Mouse (Mus musculus) MEL (cell line): ENCODE data around the gene Plin4. TPM values are rescaled to one million over a fixed set of nuclear protein-coding genes. Genes with fewer than 3 reads are reported as not detected.

Experiments used
- DNase-seq: peaks from one replicate; pipeline ENCODE4 v3.0.0; 2011; ENCODE audit warnings: low read depth, low spot score
- H3K27ac ChIP-seq: 2 replicates; pipeline ENCODE4 v1.5.1; 2012; ENCODE audit warnings: low read depth, mild to moderate bottlenecking, control low read depth, low read length, moderate library complexity; ENCODE audit not compliant: control insufficient read depth
- H3K27me3 ChIP-seq, 2 experiments: fragments of 150-350 bp in 1 of 2; sonication (generic) in 1 of 2; 2 replicates each; pipeline ENCODE4 v1.6.1; 2012; ENCODE audit warnings: low read length in 2 of 2, mild to moderate bottlenecking in 2 of 2, improper control_type of control experiment in 1 of 2, moderate library complexity in 1 of 2; ENCODE audit not compliant: insufficient read depth in 2 of 2, control insufficient read depth in 1 of 2
- H3K36me3 ChIP-seq, 2 experiments: 2 replicates each; pipeline ENCODE4 v1.6.1; 2012 to 2014; ENCODE audit warnings: low read length in 2 of 2, improper control_type of control experiment in 1 of 2, inconsistent platforms in 1 of 2, mild to moderate bottlenecking in 1 of 2; ENCODE audit not compliant: insufficient read depth in 2 of 2, control insufficient read depth in 1 of 2
- H3K4me1 ChIP-seq, 2 experiments: fragments of 150-350 bp in 1 of 2; sonication (generic) in 1 of 2; 2 replicates each; pipeline ENCODE4 v1.6.1; 2012; ENCODE audit warnings: low read length in 2 of 2, improper control_type of control experiment in 1 of 2, mild to moderate bottlenecking in 1 of 2; ENCODE audit not compliant: insufficient read depth in 2 of 2, control insufficient read depth in 1 of 2
- H3K4me3 ChIP-seq, 2 experiments: fragments of 150-350 bp in 1 of 2; sonication (generic) in 1 of 2; 2 replicates each; pipeline ENCODE4 v1.5.1; 2012; ENCODE audit warnings: low read depth in 2 of 2, low read length in 2 of 2, mild to moderate bottlenecking in 2 of 2, moderate library complexity in 2 of 2, control low read depth in 1 of 2, improper control_type of control experiment in 1 of 2; ENCODE audit not compliant: control insufficient read depth in 1 of 2, insufficient read depth in 1 of 2
- H3K79me2 ChIP-seq: 2 replicates; pipeline ENCODE4 v1.6.1; 2012; ENCODE audit warnings: mild to moderate bottlenecking, low read length, moderate library complexity; ENCODE audit not compliant: control insufficient read depth, poor library complexity, insufficient read depth
- H3K9ac ChIP-seq: 2 replicates; pipeline ENCODE4 v1.6.1; 2012; ENCODE audit warnings: low read depth, mild to moderate bottlenecking, control low read depth, low read length, moderate library complexity; ENCODE audit not compliant: control insufficient read depth, poor library complexity, severe bottlenecking
- H3K9me3 ChIP-seq: fragments of 150-350 bp; sonication (generic); replicated peaks from 2 replicates; pipeline ENCODE4 v1.6.1; 2012; ENCODE audit warnings: mild to moderate bottlenecking, low read length, improper control_type of control experiment, moderate library complexity; ENCODE audit not compliant: insufficient read depth
- BHLHE40 ChIP-seq: IDR thresholded peaks from 2 replicates; pipeline ENCODE4 v1.6.1; 2012; ENCODE audit warnings: low read depth, mild to moderate bottlenecking, inconsistent platforms, low read length, improper control_type of control experiment, borderline replicate concordance
- CHD1 ChIP-seq: IDR thresholded peaks from 2 replicates; pipeline ENCODE4 v1.6.1; 2012; ENCODE audit warnings: low read depth, mild to moderate bottlenecking, inconsistent platforms, low read length, improper control_type of control experiment
- CHD2 ChIP-seq: IDR thresholded peaks from 2 replicates; pipeline ENCODE4 v1.6.1; 2011; ENCODE audit warnings: low read length, improper control_type of control experiment
- CTCF ChIP-seq, 3 experiments: IDR thresholded peaks in 2 of 3; conservative IDR thresholded peaks in 1 of 3; 2 replicates each; pipeline ENCODE4 v1.5.1; 2011 to 2012; ENCODE audit warnings: low read length in 3 of 3, low read depth in 2 of 3, mild to moderate bottlenecking in 2 of 3, improper control_type of control experiment in 1 of 3, inconsistent platforms in 1 of 3, mixed read lengths in 1 of 3, moderate library complexity in 1 of 3; ENCODE audit not compliant: control insufficient read depth in 1 of 3, insufficient read depth in 1 of 3, poor library complexity in 1 of 3, severe bottlenecking in 1 of 3
- ELF1 ChIP-seq: IDR thresholded peaks from 2 replicates; pipeline ENCODE4 v1.6.1; 2014; ENCODE audit warnings: low read depth, mild to moderate bottlenecking, inconsistent platforms, low read length, improper control_type of control experiment, moderate library complexity
- EP300 ChIP-seq, 2 experiments: IDR thresholded peaks; 2 replicates each; pipeline ENCODE4 v1.6.1; 2011; ENCODE audit warnings: improper control_type of control experiment in 2 of 2, low read length in 2 of 2, low read depth in 1 of 2, mild to moderate bottlenecking in 1 of 2
- ETS1 ChIP-seq: IDR thresholded peaks from 2 replicates; pipeline ENCODE4 v1.6.1; 2012; ENCODE audit warnings: low read depth, mild to moderate bottlenecking, inconsistent platforms, low read length, improper control_type of control experiment, moderate library complexity
- GABPA ChIP-seq: IDR thresholded peaks from 2 replicates; pipeline ENCODE4 v1.6.1; 2012; ENCODE audit warnings: low read depth, mild to moderate bottlenecking, inconsistent platforms, low read length, improper control_type of control experiment, moderate library complexity
- HCFC1 ChIP-seq: IDR thresholded peaks from 2 replicates; pipeline ENCODE4 v1.6.1; 2012; ENCODE audit warnings: low read depth, mild to moderate bottlenecking, inconsistent platforms, low read length, improper control_type of control experiment, moderate library complexity
- JUND ChIP-seq: IDR thresholded peaks from 2 replicates; pipeline ENCODE4 v1.6.1; 2011; ENCODE audit warnings: low read depth, mild to moderate bottlenecking, improper control_type of control experiment, low read length
- KAT2A ChIP-seq: conservative IDR thresholded peaks from 2 replicates; pipeline ENCODE4 v1.6.1; 2012; ENCODE audit warnings: low read depth, low read length, improper control_type of control experiment, inconsistent platforms
- MAX ChIP-seq: IDR thresholded peaks from 2 replicates; pipeline ENCODE4 v1.6.1; 2011; ENCODE audit warnings: low read length, improper control_type of control experiment
- MAZ ChIP-seq: IDR thresholded peaks from 2 replicates; pipeline ENCODE4 v1.6.1; 2012; ENCODE audit warnings: low read depth, mild to moderate bottlenecking, inconsistent platforms, low read length, improper control_type of control experiment
- MEF2A ChIP-seq: IDR thresholded peaks from 2 replicates; pipeline ENCODE4 v1.6.1; 2014; ENCODE audit warnings: low read depth, mild to moderate bottlenecking, inconsistent platforms, low read length, improper control_type of control experiment; ENCODE audit not compliant: poor library complexity, insufficient replicate concordance, severe bottlenecking; ENCODE audit errors: extremely low read depth
- MXI1 ChIP-seq: IDR thresholded peaks from 2 replicates; pipeline ENCODE4 v1.6.1; 2011; ENCODE audit warnings: mild to moderate bottlenecking, low read depth, low read length, improper control_type of control experiment
- MYB ChIP-seq: IDR thresholded peaks from 2 replicates; pipeline ENCODE4 v1.6.1; 2011; ENCODE audit warnings: mild to moderate bottlenecking, low read depth, low read length, improper control_type of control experiment
- MYC ChIP-seq: IDR thresholded peaks from 2 replicates; pipeline ENCODE4 v1.6.1; 2011; ENCODE audit warnings: low read depth, mild to moderate bottlenecking, low read length, improper control_type of control experiment, moderate library complexity
- NELFE ChIP-seq: IDR thresholded peaks from 2 replicates; pipeline ENCODE4 v1.6.1; 2011; ENCODE audit warnings: low read depth, low read length, improper control_type of control experiment
- POLR2A ChIP-seq, 2 experiments: IDR thresholded peaks; 2 replicates each; pipeline ENCODE4 v1.6.1; 2011 to 2012; ENCODE audit warnings: low read length in 2 of 2, mild to moderate bottlenecking in 2 of 2, control low read depth in 1 of 2, improper control_type of control experiment in 1 of 2, low read depth in 1 of 2, moderate library complexity in 1 of 2; ENCODE audit not compliant: control insufficient read depth in 1 of 2, insufficient read depth in 1 of 2, poor library complexity in 1 of 2
- POLR2AphosphoS2 ChIP-seq: IDR thresholded peaks from 2 replicates; pipeline ENCODE4 v1.6.1; 2011; ENCODE audit warnings: low read length, improper control_type of control experiment
- RAD21 ChIP-seq: IDR thresholded peaks from 2 replicates; pipeline ENCODE4 v1.6.1; 2011; ENCODE audit warnings: mild to moderate bottlenecking, low read depth, low read length, improper control_type of control experiment
- SIN3A ChIP-seq: IDR thresholded peaks from 2 replicates; pipeline ENCODE4 v1.6.1; 2012; ENCODE audit warnings: low read length, improper control_type of control experiment, inconsistent platforms
- TAL1 ChIP-seq: IDR thresholded peaks from 2 replicates; pipeline ENCODE4 v1.6.1; 2012; ENCODE audit warnings: mild to moderate bottlenecking, inconsistent platforms, low read length, moderate library complexity, mixed read lengths
- TBP ChIP-seq: IDR thresholded peaks from 2 replicates; pipeline ENCODE4 v1.8.0; 2011; ENCODE audit warnings: low read depth, low read length, improper control_type of control experiment
- TCF12 ChIP-seq: IDR thresholded peaks from 2 replicates; pipeline ENCODE4 v1.6.1; 2014; ENCODE audit warnings: low read depth, mild to moderate bottlenecking, inconsistent platforms, low read length, improper control_type of control experiment, moderate library complexity
- UBTF ChIP-seq: IDR thresholded peaks from 2 replicates; pipeline ENCODE4 v1.6.1; 2012; ENCODE audit warnings: low read depth, mild to moderate bottlenecking, inconsistent platforms, low read length, improper control_type of control experiment, moderate library complexity, borderline replicate concordance; ENCODE audit not compliant: insufficient read depth
- ZC3H11A ChIP-seq: IDR thresholded peaks from 2 replicates; pipeline ENCODE4 v1.6.1; 2012; ENCODE audit warnings: low read depth, mild to moderate bottlenecking, inconsistent platforms, low read length, improper control_type of control experiment
- ZKSCAN1 ChIP-seq: IDR thresholded peaks from 2 replicates; pipeline ENCODE4 v1.6.1; 2012; ENCODE audit warnings: low read depth, mild to moderate bottlenecking, inconsistent platforms, low read length, improper control_type of control experiment, moderate library complexity
- polyA plus RNA-seq, 2 experiments: library from polyadenylated mRNA; stranded (reverse) in 1 of 2; unstranded in 1 of 2; fragments of >175 nt in 1 of 2; fragments of >200 nt in 1 of 2; gene quantifications; 2 replicates each; pipeline versions ENCODE4 v1.2.1 to v1.2.4; 2012; ENCODE audit warnings: low replicate concordance in 2 of 2, low read depth in 1 of 2; ENCODE audit not compliant: insufficient read length in 2 of 2, insufficient read depth in 1 of 2, missing spikeins in 1 of 2
- total RNA-seq: library from RNA; depleted of rRNA; stranded (reverse); fragments of 300-350 nt; gene quantifications from 2 replicates; pipeline ENCODE4 v1.2.3, GENCODE M21; 2012

The Plin4 gene
- total and polyA plus RNA-seq, 3 experiments = 0.07 to 0.08 TPM; not detected in 1

DNA sequence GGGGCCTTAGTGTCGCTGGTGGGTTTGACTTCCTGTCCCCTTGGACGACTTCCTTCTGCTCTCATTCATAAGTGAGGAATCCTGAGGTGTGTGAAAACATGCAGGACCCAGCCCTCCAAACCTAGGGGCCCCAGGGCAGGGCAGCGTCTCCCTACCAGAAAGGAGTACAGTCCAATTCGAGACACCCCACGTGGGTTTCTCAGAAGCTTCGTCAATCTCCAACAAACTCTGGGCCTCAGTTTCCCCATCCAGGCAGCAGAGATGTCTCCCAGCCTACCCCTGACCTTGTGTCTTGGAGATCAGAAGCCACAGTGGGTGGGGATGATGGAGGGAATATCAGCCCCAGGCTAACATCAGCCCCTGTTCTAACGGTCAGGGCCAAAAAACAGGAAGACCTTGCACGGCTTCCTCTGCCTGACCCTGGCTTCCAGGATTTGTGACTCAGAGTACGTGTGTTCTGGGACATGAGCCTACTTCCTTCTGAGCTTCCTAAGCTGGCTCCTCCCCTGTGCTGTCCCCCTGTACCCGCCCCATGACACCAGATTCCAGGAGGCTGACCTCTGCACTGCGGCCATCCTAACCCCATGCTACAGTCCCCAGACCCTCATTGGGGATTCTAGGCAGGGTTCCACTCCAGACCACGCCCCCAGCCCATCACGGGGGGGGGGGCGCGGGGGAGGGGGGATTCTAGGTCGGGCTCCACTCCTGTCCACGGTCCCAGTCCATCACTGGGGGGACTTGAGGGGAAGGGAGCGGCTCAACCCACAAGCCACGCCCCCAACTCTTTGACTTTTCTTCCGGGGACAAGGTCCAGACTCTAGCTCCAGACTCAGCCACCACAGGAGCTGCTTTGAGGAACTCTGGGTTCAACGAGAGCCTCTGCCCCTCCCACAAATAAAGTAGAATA, 24.1 kb upstream of the Plin4 start:
- Histone ChIP-seq H3K27ac (peak overlapping the region; percentile 73), H3K4me1 (peaks cover 0 to 3% of the 10 kb centered on the region in 2 experiments; a peak in 2 of 4 replicates), H3K4me3 (peak overlapping the region; percentile 45 to 52), H3K36me3 (peaks cover 0 to 2% of the 10 kb centered on the region in 2 experiments; a peak in 1 of 4 replicates), H3K9ac (peak overlapping the region; percentile 68), H3K79me2 (no peaks in the 10 kb centered on the region), H3K27me3 (no peaks in the 10 kb centered on the region), H3K9me3 (no peaks in the 10 kb centered on the region)
- DNase-seq = peak; percentile 79
- peak; percentile 34 to 48; a peak in 1 of 4 replicates for TF ChIP-seq POLR2A (IDR thresholded peaks at IDR 0.05; ENCODE audit: control insufficient read depth in 1 of 2, insufficient read depth in 1 of 2, low read depth in 1 of 2, low read length in 2 of 2, poor library complexity in 1 of 2)
- peak; percentile 45 for TF ChIP-seq NELFE
- peak; percentile 48 for TF ChIP-seq MAX
- TF ChIP-seq BHLHE40 = no peak
- peak; percentile 32; the same call in 1 of the 2 replicates for TF ChIP-seq MYC
- TF ChIP-seq HCFC1 = no peak
- TF ChIP-seq SIN3A = peak; percentile 15; the same call in 1 of the 2 replicates
- 0 out of 2 replicates have a peak, but pooled peaks have one; percentile 3 for TF ChIP-seq ETS1
- TF ChIP-seq GABPA = no peak
- peak; percentile 54; the same call in 1 of the 2 replicates for TF ChIP-seq MXI1
- no peak for TF ChIP-seq JUND
- 0 out of 2 replicates have a peak, but pooled peaks have one; percentile 7 for TF ChIP-seq MYB

DNA sequence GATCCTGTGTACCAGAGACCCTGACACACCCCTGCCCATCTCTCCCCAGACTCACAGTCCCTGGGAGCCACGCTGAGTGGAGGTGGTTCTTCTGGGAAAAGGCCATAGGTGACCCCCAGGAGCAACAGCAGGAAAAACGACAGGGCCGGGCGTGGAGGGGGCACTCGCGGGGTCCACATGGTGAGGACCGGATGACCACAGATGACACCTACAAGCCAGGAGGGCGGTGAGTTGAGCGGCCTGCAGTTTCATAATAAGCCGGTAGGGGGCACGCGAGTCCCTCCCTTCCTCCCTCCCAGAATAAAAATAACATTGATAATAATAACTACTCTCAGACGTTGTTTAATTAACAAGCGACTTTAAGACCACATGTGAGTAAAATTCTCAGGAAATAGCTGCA, 23.1 kb upstream of the Plin4 start:
- Histone ChIP-seq H3K79me2 (no peaks in the 10 kb centered on the region), H3K27me3 (no peaks in the 10 kb centered on the region), H3K4me3 (peak overlapping the region in 1 of 2 experiments; percentile 45; a peak in 2 of 4 replicates), H3K4me1 (peaks cover 0 to 3% of the 10 kb centered on the region in 2 experiments; a peak in 2 of 4 replicates), H3K9ac (peak overlapping the region; percentile 68; the same call in 1 of the 2 replicates), H3K9me3 (no peaks in the 10 kb centered on the region), H3K36me3 (peaks cover 0 to 2% of the 10 kb centered on the region in 2 experiments; a peak in 1 of 4 replicates), H3K27ac (no peak overlapping the region)
- DNase-seq = peak; percentile 80
- TF ChIP-seq ZKSCAN1 = no peak
- TF ChIP-seq MYB = no peak
- no peak for TF ChIP-seq EP300 (IDR thresholded peaks at IDR 0.05; ENCODE audit: low read depth in 1 of 2, low read length in 2 of 2)
- TF ChIP-seq CHD1 = no peak
- no peak; the same call in 1 of the 2 replicates for TF ChIP-seq ELF1
- TF ChIP-seq ZC3H11A = peak; percentile 35; the same call in 1 of the 2 replicates
- TF ChIP-seq UBTF = no peak
- TF ChIP-seq KAT2A = no peak
- TF ChIP-seq JUND = no peak
- no peak for TF ChIP-seq TCF12
- no peak for TF ChIP-seq CHD2
- TF ChIP-seq MAZ = peak; percentile 70; the same call in 1 of the 2 replicates
- no peak for TF ChIP-seq POLR2AphosphoS2
- TF ChIP-seq TBP = no peak
- peak; percentile 52; the same call in 1 of the 2 replicates for TF ChIP-seq MXI1
- TF ChIP-seq CTCF (IDR thresholded peaks at IDR 0.05 in 2 of 3, conservative IDR thresholded peaks at IDR 0.05 in 1 of 3; ENCODE audit: control insufficient read depth in 1 of 3, insufficient read depth in 1 of 3, low read depth in 2 of 3, low read length in 3 of 3, poor library complexity in 1 of 3, severe bottlenecking in 1 of 3) = peak; percentile 87 to 89 (median 89)
- TF ChIP-seq RAD21 = peak; percentile 86
- TF ChIP-seq NELFE = no peak
- no peak for TF ChIP-seq BHLHE40
- TF ChIP-seq ETS1 = no peak
- TF ChIP-seq TAL1 = no peak
- no peak for TF ChIP-seq MEF2A
- no peak for TF ChIP-seq SIN3A
- TF ChIP-seq MAX = no peak
